Mouse (Mus musculus): Measurements from ENCODE around the gene Hist1h1c.
"Not testable (repeated sequence)": the region's sequence is repeated elsewhere in the genome, so short reads cannot be mapped to it uniquely, and the experiment has no call there.

The Hist1h1c gene

GRCm38 (mm10) chr13:23761871-23762821 is 23.5 kb downstream of the Hist1h1c start, which contains the start of gene Hist1h3a:
TSS of gene Hist1h3a (minus strand) at chr13:23762386.
- DNase-seq: peak; percentile 72

GRCm38 (mm10) chr13:23763242-23763585 is 24.6 kb downstream of the Hist1h1c start:
- DNase-seq: no peak

GRCm38 (mm10) chr13:23763586-23764323 is 25.1 kb downstream of the Hist1h1c start, which contains the start of gene Hist1h1a:
TSS of gene Hist1h1a (plus strand) at chr13:23763666.
- peak; percentile 91 for DNase-seq

GRCm38 (mm10) chr13:23764324-23765171 is 25.9 kb downstream of the Hist1h1c start:
- DNase-seq: no peak

DNA sequence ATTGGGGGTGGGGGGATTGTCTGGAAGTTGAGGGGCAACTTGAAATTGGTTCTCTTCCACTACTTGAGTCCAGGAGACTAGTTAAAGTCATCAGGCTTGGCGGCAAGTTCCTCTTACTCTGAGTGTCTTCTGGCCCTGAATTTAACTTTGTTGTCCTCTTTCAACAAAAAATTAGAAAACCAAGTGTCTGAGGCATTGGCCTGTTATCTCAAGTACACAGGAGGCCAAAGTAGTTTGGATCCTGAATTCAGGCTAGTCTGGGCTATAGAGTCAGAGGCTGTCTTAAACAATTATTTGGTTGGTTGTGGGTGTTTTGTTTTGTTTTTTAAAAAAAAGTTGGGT is 26.5 kb downstream of the Hist1h1c start:
- DNase-seq: no peak

- no peak for DNase-seq
Measured at GRCm38 (mm10) chr13:23766772-23767171, 28.2 kb downstream of the Hist1h1c start.

- DNase-seq: no peak
Measured at GRCm38 (mm10) chr13:23768834-23769397, 30.3 kb downstream of the Hist1h1c start.

- DNase-seq: not testable (repeated sequence)
Measured at GRCm38 (mm10) chr13:23769613-23770012, 31.0 kb downstream of the Hist1h1c start, which contains the start of gene Trim38. TSS of gene Trim38 (plus strand) at chr13:23769913.

GRCm38 (mm10) chr13:23772561-23773313 is 34.1 kb downstream of the Hist1h1c start:
- DNase-seq: peak; percentile 56

GRCm38 (mm10) chr13:23778339-23778738 is 39.7 kb downstream of the Hist1h1c start:
- DNase-seq: no peak

GRCm38 (mm10) chr13:23779025-23779424 is 40.4 kb downstream of the Hist1h1c start:
- no peak for DNase-seq
